Mouse (Mus musculus) lung, postnatal 0 days (tissue): ENCODE measurements around the gene Dcx.

ENCODE experiments used
- CTCF ChIP-seq: IDR thresholded peaks from 2 replicates; pipeline ENCODE4 v1.5.1; 2016; ENCODE audit warnings: antibody characterized with exemption, mild to moderate bottlenecking
- EP300 ChIP-seq: IDR thresholded peaks from 2 replicates; pipeline ENCODE4 v1.6.1; 2016; ENCODE audit warnings: antibody characterized with exemption, mild to moderate bottlenecking, control low read depth

GRCm38 (mm10) chrX:143966249-143966648, 33.1 kb upstream of the Dcx start:
- TF ChIP-seq CTCF (no peak), EP300 (no peak)
